Mouse (Mus musculus): ENCODE results near the gene Lrrc40.
"Not testable (repeated sequence)": the region's sequence is repeated elsewhere in the genome, so short reads cannot be mapped to it uniquely, and the experiment has no call there.

Gene Lrrc40

DNA sequence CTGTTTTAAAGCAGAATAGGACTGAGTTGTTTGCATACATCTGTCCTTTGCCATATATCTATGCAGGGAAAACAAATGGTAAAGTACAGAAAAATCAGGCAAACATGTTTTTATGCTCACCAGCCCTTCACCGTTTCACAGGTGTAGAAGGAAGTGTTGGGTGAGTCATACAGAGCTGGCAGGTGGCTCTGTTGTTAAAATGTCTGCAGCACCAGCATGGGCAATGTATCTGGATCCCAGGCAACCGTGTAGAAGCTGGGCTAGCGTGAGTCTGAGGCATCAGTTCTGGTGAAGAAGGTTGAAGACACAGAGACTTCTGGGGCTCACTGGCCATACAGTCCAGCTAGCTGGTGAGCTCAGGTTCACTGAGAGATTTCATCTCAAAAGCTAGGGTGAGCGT, 57.5 kb downstream of the Lrrc40 start:
- no peak for DNase-seq

GRCm38 (mm10) chr3:158102043-158102442, 65.6 kb downstream of the Lrrc40 start:
- DNase-seq, result not testable (repeated sequence)

GRCm38 (mm10) chr3:158102530-158102929, 66.1 kb downstream of the Lrrc40 start:
- DNase-seq, result not testable (repeated sequence)

- DNase-seq, result no peak
Measured at GRCm38 (mm10) chr3:158103467-158103866, 67.0 kb downstream of the Lrrc40 start.

GRCm38 (mm10) chr3:158105260-158105659, 68.8 kb downstream of the Lrrc40 start:
- no peak for DNase-seq

Data from thymus, postnatal 4 days (tissue).